15 mouse cellular contexts compared by ENCODE assay signal in genomic region chr8:89713880-89714279, GRCm38 (mm10).
A peak's percentile ranks its signal among the peaks of the same experiment; 100 is the strongest.
DNase-seq lines count a peak whose midpoint lies in the region; ATAC-seq and TF ChIP-seq lines count a peak whose summit lies in the region.
"Had no signal": no experiment of that assay in that cellular context is flagged by ENCODE, and none has a peak within 500 bp of the region (broad histone marks: within the 10 kb centered on the region; RNA-seq: fewer than 3 reads in every experiment).

No protein-coding gene starts in this region.

- TF ChIP-seq EP300 in heart, adult 2 months (IDR thresholded peaks at IDR 0.05; ENCODE audit: insufficient read depth, low read depth, low read length) = no peak

- H3K4me1 ChIP-seq in heart, adult 2 months (ENCODE audit: control insufficient read depth, insufficient read depth, low read length) = no peaks in the 10 kb centered on the region
- H3K4me1 ChIP-seq in heart, embryonic 16.5 days (ENCODE audit: control insufficient read depth, insufficient read depth, low read length) = peaks cover 4% of the 10 kb centered on the region; the same call in 1 of the 2 replicates
- H3K4me1 ChIP-seq in heart, embryonic 11.5 days (ENCODE audit: control insufficient read depth, insufficient read depth, low read length) = no peaks in the 10 kb centered on the region
- no peaks in the 10 kb centered on the region; the same call in 1 of the 2 replicates for H3K4me1 ChIP-seq in hindbrain, postnatal 0 days (ENCODE audit: insufficient read depth, low read length)
- H3K4me1 ChIP-seq in hindbrain, embryonic 12.5 days = no peaks in the 10 kb centered on the region
- H3K4me1 ChIP-seq: embryonic facial prominence, embryonic 10.5 days had no signal

- no peak overlapping the region for H3K9ac ChIP-seq in heart, adult 2 months (ENCODE audit: low read depth, low read length)
- H3K9ac ChIP-seq in heart, embryonic 16.5 days (ENCODE audit: low read length) = no peak overlapping the region
- H3K9ac ChIP-seq in heart, embryonic 11.5 days (ENCODE audit: low read depth, low read length) = no peak overlapping the region
- H3K9ac ChIP-seq in hindbrain, postnatal 0 days (replicated peaks; ENCODE audit: low read length) = no peak overlapping the region
- H3K9ac ChIP-seq in hindbrain, embryonic 12.5 days = no peak overlapping the region

- 38% methylated on average over 6 of the region's 6 CpGs for WGBS in heart, adult 2 months
- 48% methylated on average over 6 of the region's 6 CpGs for WGBS in heart, embryonic 16.5 days
- WGBS in heart, embryonic 11.5 days (ENCODE audit: insufficient replicate concordance) = 55% methylated on average over 6 of the region's 6 CpGs
- 61% methylated on average over 6 of the region's 6 CpGs for WGBS in hindbrain, postnatal 0 days
- 75% methylated on average over 6 of the region's 6 CpGs for WGBS in hindbrain, embryonic 12.5 days

- no peaks in the 10 kb centered on the region for H3K36me3 ChIP-seq in heart, adult 2 months (ENCODE audit: control insufficient read depth, insufficient read depth, low read length)
- no peaks in the 10 kb centered on the region for H3K36me3 ChIP-seq in heart, embryonic 16.5 days (ENCODE audit: control insufficient read depth, insufficient read depth)
- no peaks in the 10 kb centered on the region for H3K36me3 ChIP-seq in heart, embryonic 11.5 days (ENCODE audit: control insufficient read depth, insufficient read depth, low read length)
- no peaks in the 10 kb centered on the region for H3K36me3 ChIP-seq in hindbrain, postnatal 0 days (ENCODE audit: insufficient read depth, low read length)
- H3K36me3 ChIP-seq in hindbrain, embryonic 12.5 days = no peaks in the 10 kb centered on the region
- H3K36me3 ChIP-seq: embryonic facial prominence, embryonic 10.5 days had no signal

- intact Hi-C loops in heart, adult 2 months (cut with DNase I) = no loop called here

- no peak overlapping the region for H3K27ac ChIP-seq in heart, adult 2 months
- H3K27ac ChIP-seq in heart, embryonic 16.5 days (ENCODE audit: low read length) = no peak overlapping the region
- no peak overlapping the region for H3K27ac ChIP-seq in heart, embryonic 11.5 days (ENCODE audit: low read depth, low read length)
- no peak overlapping the region for H3K27ac ChIP-seq in hindbrain, postnatal 0 days
- H3K27ac ChIP-seq in hindbrain, embryonic 12.5 days = no peak overlapping the region
- H3K27ac ChIP-seq: embryonic facial prominence, embryonic 10.5 days had no signal

- TF ChIP-seq POLR2A in heart, adult 2 months (IDR thresholded peaks at IDR 0.05; ENCODE audit: insufficient read depth, low read depth, low read length) = no peak

- 0 out of 2 replicates have a peak, but pooled peaks have one; percentile 60 for ATAC-seq in heart, embryonic 16.5 days (replicated peaks; ENCODE audit: extremely low read depth, insufficient read depth, low FRiP score)
- ATAC-seq in heart, embryonic 11.5 days (replicated peaks; ENCODE audit: insufficient number of reproducible peaks, low FRiP score, low TSS enrichment) = no peak
- ATAC-seq in hindbrain, postnatal 0 days = no peak
- ATAC-seq in hindbrain, embryonic 12.5 days (ENCODE audit: low FRiP score) = no peak
- ATAC-seq: forebrain, embryonic 14.5 days; hindbrain, embryonic 16.5 days had no signal

- H3K4me3 ChIP-seq in heart, adult 2 months = no peak overlapping the region
- no peak overlapping the region for H3K4me3 ChIP-seq in heart, embryonic 16.5 days (ENCODE audit: low read length)
- no peak overlapping the region for H3K4me3 ChIP-seq in heart, embryonic 11.5 days (ENCODE audit: low read depth, low read length)
- no peak overlapping the region for H3K4me3 ChIP-seq in hindbrain, postnatal 0 days (ENCODE audit: low read length)
- H3K4me3 ChIP-seq in hindbrain, embryonic 12.5 days = no peak overlapping the region
- H3K4me3 ChIP-seq: embryonic facial prominence, embryonic 10.5 days had no signal

- no peak for TF ChIP-seq CTCF in heart, adult 2 months (IDR thresholded peaks at IDR 0.05)
- TF ChIP-seq CTCF in hindbrain, postnatal 0 days (IDR thresholded peaks at IDR 0.05; ENCODE audit: low read depth) = no peak

- H3K9me3 ChIP-seq in heart, embryonic 16.5 days (replicated peaks; ENCODE audit: control insufficient read depth, low read length) = no peaks in the 10 kb centered on the region
- no peaks in the 10 kb centered on the region for H3K9me3 ChIP-seq in heart, embryonic 11.5 days (replicated peaks; ENCODE audit: control insufficient read depth, low read length)
- H3K9me3 ChIP-seq in hindbrain, postnatal 0 days (ENCODE audit: low read length) = no peaks in the 10 kb centered on the region
- H3K9me3 ChIP-seq in hindbrain, embryonic 12.5 days (replicated peaks) = no peaks in the 10 kb centered on the region
- H3K9me3 ChIP-seq: embryonic facial prominence, embryonic 10.5 days had no signal

- peak; percentile 60 for DNase-seq in heart, adult 11 months
- DNase-seq in heart, adult 2 months = no peak
- DNase-seq in hindbrain, postnatal 0 days (ENCODE audit: low spot score) = peak; percentile 41
- DNase-seq: adrenal gland, adult 2 months; adrenal gland, postnatal 25 days; cerebellum, adult 8-10 months; gastrocnemius, postnatal 36 days; kidney, adult 11 months; kidney, postnatal 10 days had no signal

- H3K79me2 ChIP-seq in heart, adult 2 months (replicated peaks; ENCODE audit: control insufficient read depth, insufficient read depth, low read length) = no peaks in the 10 kb centered on the region

- peak overlapping the region; percentile 7; the same call in 1 of the 2 replicates for H3K4me2 ChIP-seq in heart, embryonic 16.5 days (ENCODE audit: low read depth, low read length)
- no peak overlapping the region for H3K4me2 ChIP-seq in heart, embryonic 11.5 days
- H3K4me2 ChIP-seq in hindbrain, postnatal 0 days (ENCODE audit: low read depth, low read length) = no peak overlapping the region
- no peak overlapping the region for H3K4me2 ChIP-seq in hindbrain, embryonic 12.5 days (replicated peaks)

- no peaks in the 10 kb centered on the region for H3K27me3 ChIP-seq in heart, adult 2 months (ENCODE audit: control insufficient read depth, insufficient read depth, low read length)
- H3K27me3 ChIP-seq in heart, embryonic 16.5 days (ENCODE audit: control insufficient read depth, insufficient read depth, low read length) = no peaks in the 10 kb centered on the region
- H3K27me3 ChIP-seq in heart, embryonic 11.5 days (ENCODE audit: control insufficient read depth, insufficient read depth, low read length) = no peaks in the 10 kb centered on the region
- H3K27me3 ChIP-seq in hindbrain, postnatal 0 days (ENCODE audit: insufficient read depth, low read length) = no peaks in the 10 kb centered on the region
- no peaks in the 10 kb centered on the region for H3K27me3 ChIP-seq in hindbrain, embryonic 12.5 days

Comparison
In these comparisons a context has a peak if more than half of its experiments do, and no peak if none do; other contexts are left out.
1. DNase-seq: peak in heart, adult 11 months (single experiment) and hindbrain, postnatal 0 days (single experiment); none in heart, adult 2 months (0 of 2).